Mouse (Mus musculus) forebrain, embryonic 11.5 days (tissue): ENCODE data around the gene Isoc2a. TPM values are rescaled to one million over a fixed set of nuclear protein-coding genes. Genes with fewer than 3 reads are reported as not detected.

Experiments
- ATAC-seq: fragments of 200-750 bp; cut with Nextera tagmentation; replicated peaks from 2 replicates; pipeline ENCODE4 v1.8.0; 2017; ENCODE audit warnings: moderate TSS enrichment; ENCODE audit not compliant: low FRiP score
- DNase-seq: peaks from one replicate; pipeline ENCODE4 v3.0.0-alpha.2; 2017; ENCODE audit warnings: low spot score
- H3K27ac ChIP-seq: fragments of 300-500 bp; sonication (generic); 2 replicates; pipeline ENCODE4 v1.5.1; 2014; ENCODE audit warnings: low read depth, low read length
- H3K27me3 ChIP-seq: fragments of 300-500 bp; sonication (generic); 2 replicates; pipeline ENCODE4 v1.6.1; 2014; ENCODE audit warnings: mild to moderate bottlenecking, low read length, mixed read lengths; ENCODE audit not compliant: control insufficient read depth, insufficient read depth
- H3K36me3 ChIP-seq: fragments of 300-500 bp; sonication (generic); 2 replicates; pipeline ENCODE4 v1.6.1; 2014; ENCODE audit warnings: mild to moderate bottlenecking, low read length, moderate library complexity, mixed read lengths; ENCODE audit not compliant: control insufficient read depth, insufficient read depth
- H3K4me1 ChIP-seq: fragments of 300-500 bp; sonication (generic); replicated peaks from 2 replicates; pipeline ENCODE4 v1.6.1; 2014; ENCODE audit warnings: low read length, mixed read lengths; ENCODE audit not compliant: control insufficient read depth, insufficient read depth
- H3K4me2 ChIP-seq: fragments of 300-500 bp; sonication (generic); 2 replicates; pipeline ENCODE4 v1.6.1; 2014; ENCODE audit warnings: low read depth, mild to moderate bottlenecking, low read length, moderate library complexity, mixed read lengths; ENCODE audit not compliant: severe bottlenecking
- H3K4me3 ChIP-seq: fragments of 300-500 bp; sonication (generic); 2 replicates; pipeline ENCODE4 v1.5.1; 2014; ENCODE audit warnings: low read depth, low read length
- H3K9ac ChIP-seq: fragments of 300-500 bp; sonication (generic); 2 replicates; pipeline ENCODE4 v1.6.1; 2014; ENCODE audit warnings: low read length
- H3K9me3 ChIP-seq: fragments of 300-500 bp; sonication (generic); 2 replicates; pipeline ENCODE4 v1.6.1; 2016; ENCODE audit warnings: low read length, mixed read lengths; ENCODE audit not compliant: control insufficient read depth
- WGBS: fragments of 180-500 bp; shearing (Covaris S2); extraction: QIAGEN DNeasy Blood & Tissue Kit; methylation state at CpG from one replicate; pipeline ENCODE4 v1.1.7; 2014; 5-methylcytosine and 5-hydroxymethylcytosine counted together
- polyA plus RNA-seq: library from polyadenylated mRNA; unstranded; fragments of >200 nt; fragmentation: Nextera tagmentation; extraction: Ambion mirVana; gene quantifications from 2 replicates; pipeline ENCODE4 v1.2.1, GENCODE M21; 2014

The Isoc2a gene
- polyA plus RNA-seq, 1 experiment from 2014 or later: 0.75 TPM

DNA sequence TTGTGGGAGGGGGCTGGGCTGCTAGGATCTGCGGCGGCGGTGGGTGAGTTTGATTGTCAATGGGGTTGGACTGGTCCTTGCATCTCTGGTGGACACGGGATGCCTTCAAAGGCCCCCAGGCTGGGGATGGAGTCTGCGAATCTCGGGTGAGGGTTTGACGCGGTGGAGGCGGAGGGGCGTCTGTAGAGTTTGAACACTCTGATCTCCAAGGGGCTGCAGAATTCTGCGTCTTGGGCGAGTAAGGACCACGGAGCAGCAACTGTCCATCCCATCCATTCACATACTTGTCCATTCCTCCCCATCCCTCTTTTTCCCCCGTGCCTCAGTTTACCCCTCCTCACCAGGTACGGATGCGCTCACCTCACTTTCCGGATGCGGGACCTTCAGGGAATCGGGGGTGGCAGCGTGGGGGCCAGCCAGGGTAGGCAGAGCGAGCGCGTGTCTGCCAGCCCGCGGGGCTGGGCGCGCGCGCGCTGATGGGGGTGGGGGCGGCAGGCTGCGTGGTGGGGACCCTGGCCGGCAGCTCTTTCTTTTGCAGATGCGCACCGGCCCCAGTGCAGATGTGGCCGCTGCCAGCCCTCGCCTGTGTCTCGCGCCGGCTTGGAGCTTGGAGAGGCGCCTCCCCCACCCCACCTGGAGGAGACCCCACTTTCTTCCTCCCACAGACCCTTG is 32.6 kb upstream of the Isoc2a start, which contains the start of gene Shisa7:
Gene Shisa7 (minus strand): TSS at position 452 of the 672 bp plus-strand sequence.
- Histone ChIP-seq H3K27ac (no peak within 1 kb of the TSS), H3K4me1 (peaks cover 16% of the 10 kb centered on the region; the same call in 1 of the 2 replicates), H3K9me3 (no peaks in the 10 kb centered on the region; the same call in 1 of the 2 replicates), H3K27me3 (peaks cover 24% of the 10 kb centered on the region), H3K9ac (peak within 1 kb of the TSS; percentile 50), H3K4me3 (peak within 1 kb of the TSS; percentile 49), H3K4me2 (peak within 1 kb of the TSS; percentile 96), H3K36me3 (no peaks in the 10 kb centered on the region)
- WGBS: under 1% methylated on average over 41 of the region's 41 CpGs
- DNase-seq (no peak), ATAC-seq (peak; percentile 53)

DNA sequence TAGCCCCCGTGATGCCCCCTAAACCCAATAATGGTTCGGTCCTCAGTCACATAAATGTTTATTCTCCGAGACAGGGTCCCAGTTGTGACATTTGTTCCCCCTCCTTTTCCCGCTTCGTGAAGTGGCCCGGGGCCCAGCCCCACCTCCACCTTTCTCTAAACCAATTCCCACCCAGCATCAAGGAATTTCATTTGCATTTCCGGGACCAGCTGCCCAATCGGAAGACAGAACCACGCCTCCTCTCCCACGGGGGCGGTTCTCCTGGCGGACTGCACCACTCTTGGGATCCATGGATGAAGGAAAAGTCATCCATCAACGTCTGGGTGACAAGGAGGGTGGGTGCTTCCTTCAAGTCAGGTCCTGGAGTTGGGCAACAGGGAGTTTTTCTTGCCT is 32.0 kb upstream of the Isoc2a start:
- WGBS: 2% methylated on average over 13 of the region's 13 CpGs
- Histone ChIP-seq H3K27ac (no peak overlapping the region), H3K9me3 (no peaks in the 10 kb centered on the region; the same call in 1 of the 2 replicates), H3K9ac (peak overlapping the region; percentile 50), H3K4me3 (peak overlapping the region; percentile 49), H3K4me2 (peak overlapping the region; percentile 96), H3K36me3 (no peaks in the 10 kb centered on the region), H3K4me1 (peaks cover 16% of the 10 kb centered on the region; the same call in 1 of the 2 replicates), H3K27me3 (peaks cover 24% of the 10 kb centered on the region)
- ATAC-seq (peak; percentile 80), DNase-seq (peak; percentile 89)

DNA sequence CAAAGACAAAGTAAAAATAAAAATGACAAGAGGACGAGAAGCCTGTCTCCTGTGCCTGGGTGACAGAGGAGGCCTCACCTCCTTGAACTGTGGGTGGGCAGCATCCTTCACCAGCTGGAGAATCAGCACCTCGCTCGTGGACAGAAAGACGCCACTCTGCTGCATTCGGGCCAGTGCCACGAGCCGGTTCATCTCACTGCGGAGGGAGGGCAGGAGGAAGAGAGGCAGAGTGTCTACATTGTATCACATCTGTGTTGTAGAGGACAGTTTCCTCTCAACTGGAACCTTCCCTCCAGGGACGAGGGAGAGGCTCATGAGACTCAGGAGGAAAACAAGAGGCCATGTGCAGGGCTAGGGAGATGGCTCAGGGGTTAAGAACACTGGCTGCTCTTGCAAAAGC is 27.6 kb upstream of the Isoc2a start:
- 67% methylated on average over 9 of the region's 9 CpGs for WGBS
- Histone ChIP-seq H3K9me3 (no peaks in the 10 kb centered on the region; the same call in 1 of the 2 replicates), H3K4me3 (no peak overlapping the region), H3K9ac (no peak overlapping the region), H3K36me3 (no peaks in the 10 kb centered on the region), H3K4me1 (0 out of 2 replicates have a peak, but pooled peaks cover 4% of the 10 kb centered on the region), H3K27me3 (peaks cover 2% of the 10 kb centered on the region), H3K4me2 (no peak overlapping the region), H3K27ac (no peak overlapping the region)
- ATAC-seq (no peak), DNase-seq (no peak)

DNA sequence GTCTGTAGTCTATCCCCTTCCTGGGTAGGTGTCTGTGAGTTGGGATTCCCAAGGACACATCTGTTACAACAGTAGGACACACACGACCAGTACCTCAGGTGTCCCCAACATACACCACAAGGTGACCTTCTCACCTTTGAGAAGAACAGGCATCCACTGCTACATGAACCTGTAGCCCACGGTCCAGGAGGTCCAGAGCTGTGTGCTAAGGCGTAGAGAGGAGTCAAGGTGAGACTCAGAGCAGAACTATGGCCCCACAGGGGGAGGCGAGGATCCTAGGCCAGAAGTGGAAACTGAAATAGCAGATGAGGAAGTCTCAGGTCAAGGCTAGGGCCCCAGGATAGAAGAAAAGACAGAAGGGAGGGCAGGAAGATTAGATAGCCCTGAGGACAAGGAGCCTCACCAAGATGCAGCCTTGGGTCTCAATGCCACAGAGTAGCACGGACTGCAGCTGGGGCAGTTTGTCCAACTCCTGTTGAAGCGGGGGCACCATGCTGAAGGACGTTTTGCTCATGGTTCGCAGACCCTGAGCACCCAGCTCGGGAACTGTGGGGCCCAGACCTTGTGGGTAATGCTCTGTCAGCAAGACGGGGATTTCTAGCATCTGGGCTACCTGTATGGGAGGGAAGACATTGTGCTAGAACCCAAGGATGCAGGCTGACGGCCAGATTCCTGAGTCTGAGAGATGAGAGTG is 26.2 kb upstream of the Isoc2a start:
- Histone ChIP-seq H3K4me3 (no peak overlapping the region), H3K4me2 (no peak overlapping the region), H3K27me3 (no peaks in the 10 kb centered on the region), H3K36me3 (no peaks in the 10 kb centered on the region), H3K4me1 (no peaks in the 10 kb centered on the region), H3K27ac (no peak overlapping the region), H3K9me3 (no peaks in the 10 kb centered on the region; the same call in 1 of the 2 replicates), H3K9ac (no peak overlapping the region)
- DNase-seq (no peak), ATAC-seq (no peak)
- 78% methylated on average over 11 of the region's 11 CpGs for WGBS

DNA sequence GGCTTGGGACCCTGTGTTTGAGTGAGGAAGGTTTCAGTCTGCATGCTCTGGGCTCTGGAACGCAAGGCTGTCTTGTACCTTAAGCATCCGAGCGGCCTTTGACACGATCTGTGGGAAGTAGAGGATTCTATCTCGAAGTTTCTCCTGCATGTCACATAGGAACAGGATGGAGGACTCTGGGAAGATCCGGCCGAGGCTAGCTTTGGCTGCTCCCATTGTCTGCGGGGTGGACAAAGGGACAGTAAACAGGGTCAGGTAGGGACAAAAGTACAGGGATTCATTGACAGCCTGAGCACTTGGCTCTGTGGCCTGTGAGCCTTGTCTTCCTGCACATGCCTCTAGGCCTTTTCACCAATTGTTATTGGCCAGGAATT is 25.7 kb upstream of the Isoc2a start:
- no peak overlapping the region for H3K27ac ChIP-seq
- no peak overlapping the region for H3K4me2 ChIP-seq
- ATAC-seq (no peak), DNase-seq (no peak)
- H3K9me3 ChIP-seq: no peaks in the 10 kb centered on the region; the same call in 1 of the 2 replicates
- H3K9ac ChIP-seq: no peak overlapping the region
- H3K4me3 ChIP-seq: no peak overlapping the region
- H3K27me3 ChIP-seq: no peaks in the 10 kb centered on the region
- 68% methylated on average over 8 of the region's 8 CpGs for WGBS
- H3K4me1 ChIP-seq: no peaks in the 10 kb centered on the region
- no peaks in the 10 kb centered on the region for H3K36me3 ChIP-seq

DNA sequence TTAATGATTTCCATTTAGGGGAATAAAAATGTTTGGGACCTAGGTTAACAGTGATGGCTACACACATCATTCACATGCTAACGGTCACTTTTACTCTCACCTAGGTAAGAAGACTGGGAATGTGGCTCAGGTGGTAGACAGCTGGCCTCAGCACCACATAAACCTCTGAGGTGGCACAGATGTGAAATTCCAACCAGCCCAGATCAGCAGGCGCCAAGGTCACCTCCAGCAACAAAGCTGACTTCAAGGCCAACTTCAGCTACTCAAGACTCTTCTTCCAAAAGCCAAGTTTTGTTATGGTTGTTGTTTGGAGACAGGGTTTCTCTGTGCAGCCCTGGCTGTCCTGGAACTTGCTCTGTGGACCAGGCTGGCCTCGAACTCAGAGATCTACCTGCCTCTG is 23.3 kb upstream of the Isoc2a start:
- Histone ChIP-seq H3K36me3 (no peaks in the 10 kb centered on the region), H3K9ac (no peak overlapping the region), H3K9me3 (no peaks in the 10 kb centered on the region), H3K4me3 (no peak overlapping the region), H3K4me1 (no peaks in the 10 kb centered on the region), H3K4me2 (no peak overlapping the region), H3K27ac (no peak overlapping the region), H3K27me3 (no peaks in the 10 kb centered on the region)
- 76% methylated on average over 3 of the region's 3 CpGs for WGBS
- ATAC-seq (no peak), DNase-seq (no peak)

DNA sequence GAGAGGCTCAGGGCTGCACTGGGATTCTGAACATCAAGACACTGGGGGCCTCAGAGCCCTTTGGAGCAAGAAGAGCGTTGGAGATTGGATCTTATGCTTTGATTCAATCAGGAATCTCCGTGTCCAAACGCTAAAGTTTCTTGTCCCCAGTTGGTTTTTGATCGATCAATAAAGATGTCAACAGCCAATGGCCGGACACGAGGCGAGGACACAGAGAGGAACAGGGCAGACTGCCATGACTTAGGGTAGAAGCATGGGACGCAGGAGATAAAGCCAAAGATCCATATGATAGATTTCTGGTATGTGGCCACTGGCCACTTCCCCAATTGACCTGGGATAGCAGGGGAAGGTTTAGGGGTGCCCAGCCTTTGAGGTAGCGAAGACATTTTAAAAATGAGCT is 20.4 kb upstream of the Isoc2a start:
- Histone ChIP-seq H3K36me3 (no peaks in the 10 kb centered on the region), H3K9me3 (no peaks in the 10 kb centered on the region), H3K27me3 (no peaks in the 10 kb centered on the region), H3K27ac (no peak overlapping the region), H3K4me1 (no peaks in the 10 kb centered on the region), H3K9ac (no peak overlapping the region), H3K4me3 (no peak overlapping the region), H3K4me2 (no peak overlapping the region)
- DNase-seq (no peak), ATAC-seq (no peak)
- 88% methylated on average over 9 of the region's 9 CpGs for WGBS

DNA sequence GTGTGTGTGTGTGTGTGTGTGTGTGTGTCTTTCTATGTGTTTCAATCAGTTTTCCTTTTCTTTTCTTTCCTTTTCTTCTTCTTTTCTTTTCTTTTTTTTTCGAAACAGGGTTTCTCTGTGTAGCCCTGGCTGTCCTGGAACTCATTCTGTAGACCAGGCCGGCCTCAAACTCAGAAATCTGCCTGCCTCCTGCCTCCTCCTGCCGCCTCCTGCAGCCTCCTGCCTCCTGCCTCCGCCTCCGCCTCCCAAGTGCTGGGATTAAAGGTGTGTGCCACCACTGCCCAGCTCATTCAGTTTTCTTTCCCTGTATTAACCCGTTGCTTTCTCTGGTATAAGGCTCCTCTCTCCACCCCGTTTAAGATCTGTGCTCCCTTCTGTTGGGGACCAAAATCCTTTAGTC is 19.6 kb upstream of the Isoc2a start:
- DNase-seq (no peak), ATAC-seq (no peak)
- no peak overlapping the region for H3K9ac ChIP-seq
- H3K4me3 ChIP-seq: no peak overlapping the region
- H3K4me1 ChIP-seq: no peaks in the 10 kb centered on the region
- 58% methylated on average over 7 of the region's 7 CpGs for WGBS
- no peaks in the 10 kb centered on the region for H3K27me3 ChIP-seq
- no peak overlapping the region for H3K27ac ChIP-seq
- H3K4me2 ChIP-seq: no peak overlapping the region
- no peaks in the 10 kb centered on the region for H3K36me3 ChIP-seq
- no peaks in the 10 kb centered on the region for H3K9me3 ChIP-seq
